Mouse (Mus musculus): ENCODE measurements around the gene Ckap2. TPM values are rescaled to one million over a fixed set of nuclear protein-coding genes. Genes with fewer than 3 reads are reported as not detected.
A peak's percentile ranks its signal among the peaks of the same experiment; 100 is the strongest.

Ckap2 gene
- total RNA-seq (2012; rRNA removed) (19.5 and 24.7 TPM in 2 replicates), total RNA-seq (2014; rRNA removed) (48.8 and 53.2 TPM in 2 replicates), polyA plus RNA-seq (2012; ENCODE audit: insufficient read length, low read depth) (31.3 and 36.4 TPM in 2 replicates)

GRCm38 (mm10) chr8:22185431-22186397 lies at the start of gene Ckap2:
TSS of gene Ckap2 (minus strand) at chr8:22185819.
- peaks cover 3 to 11% of the 10 kb centered on the region in 2 experiments; a peak in 3 of 4 replicates for H3K4me1 ChIP-seq (ENCODE audit: control insufficient read depth in 1 of 2, insufficient read depth in 2 of 2)
- peak within 1 kb of the TSS; percentile 98 for H3K4me2 ChIP-seq (ENCODE audit: insufficient read depth, low read depth, poor library complexity, severe bottlenecking)
- DNase-seq (ENCODE audit: extremely low read depth), result peak; percentile 86
- H3K4me3 ChIP-seq (replicated peaks in 1 of 3; ENCODE audit: low read depth in 2 of 3, low read length in 2 of 3, poor library complexity in 1 of 3), result peak within 1 kb of the TSS; percentile 76 to 80 (median 77)
- H3K36me3 ChIP-seq (replicated peaks in 1 of 2; ENCODE audit: control insufficient read depth in 1 of 2, insufficient read depth in 1 of 2, low read length in 1 of 2), result peaks cover 0 to 11% of the 10 kb centered on the region in 2 experiments
- dilution Hi-C loops (cut with MboI; ENCODE audit: extremely low pct_ligation_motif_present, extremely low pct_unique_long_range_greater_than_20kb, low sequenced_read_pairs), result no loop called here
- no peaks in the 10 kb centered on the region for H3K9me3 ChIP-seq (replicated peaks; ENCODE audit: low read length)
- peak within 1 kb of the TSS; percentile 75 for H3K9ac ChIP-seq (ENCODE audit: insufficient read depth, low read depth)
- H3K27ac ChIP-seq (ENCODE audit: insufficient read depth, low read depth), result 0 out of 2 replicates have a peak within 1 kb of the TSS, but pooled peaks have one; percentile 27
- peaks cover 10% of the 10 kb centered on the region; the same call in 1 of the 2 replicates for H3K79me2 ChIP-seq (replicated peaks; ENCODE audit: control insufficient read depth, extremely low read depth, insufficient read depth, poor library complexity, severe bottlenecking)
- in situ Hi-C loops (cut with MboI; ENCODE audit: low pct_ligation_motif_present, low pct_unique_long_range_greater_than_20kb, low sequenced_read_pairs), result no loop called here
- peaks cover 32% of the 10 kb centered on the region for H3K27me3 ChIP-seq (replicated peaks)
- TF ChIP-seq RAD21 (IDR thresholded peaks at IDR 0.05; ENCODE audit: low read depth, low read length) (no peak), CTCF (conservative IDR thresholded peaks at IDR 0.05 in 1 of 2, IDR thresholded peaks at IDR 0.05 in 1 of 2; ENCODE audit: low read depth in 2 of 2, low read length in 2 of 2) (no peak), RCOR1 (conservative IDR thresholded peaks at IDR 0.05; ENCODE audit: low read depth, low read length) (no peak), JUN (IDR thresholded peaks at IDR 0.05; ENCODE audit: insufficient read depth, low read depth, low read length) (no peak), MAFK (IDR thresholded peaks at IDR 0.05; ENCODE audit: insufficient replicate concordance, low read length) (no peak), HCFC1 (IDR thresholded peaks at IDR 0.05; ENCODE audit: low read depth, low read length) (no peak; the same call in 1 of the 2 replicates), ZC3H11A (IDR thresholded peaks at IDR 0.05; ENCODE audit: low read depth, low read length) (no peak), PAX5 (IDR thresholded peaks at IDR 0.05; ENCODE audit: low read length) (no peak), TCF12 (IDR thresholded peaks at IDR 0.05; ENCODE audit: low read depth, low read length) (peak; percentile 73), CHD2 (IDR thresholded peaks at IDR 0.05; ENCODE audit: low read length) (no peak), ZNF384 (IDR thresholded peaks at IDR 0.05; ENCODE audit: low read depth, low read length) (peak; percentile 76), POLR2A (IDR thresholded peaks at IDR 0.05; ENCODE audit: low read depth, low read length) (peak; percentile 91), KAT2A (IDR thresholded peaks at IDR 0.05; ENCODE audit: insufficient replicate concordance, low read length) (no peak), JUND (conservative IDR thresholded peaks at IDR 0.05; ENCODE audit: low read depth, low read length) (no peak), MAZ (IDR thresholded peaks at IDR 0.05; ENCODE audit: low read depth, low read length) (no peak), USF2 (conservative IDR thresholded peaks at IDR 0.05; ENCODE audit: low read depth, low read length) (no peak), SIN3A (IDR thresholded peaks at IDR 0.05; ENCODE audit: low read length) (peak; percentile 61; the same call in 1 of the 2 replicates), TBP (conservative IDR thresholded peaks at IDR 0.05; ENCODE audit: low read depth, low read length) (no peak; the same call in none of the 2 replicates), GABPA (IDR thresholded peaks at IDR 0.05; ENCODE audit: insufficient replicate concordance, low read depth, low read length) (no peak), NELFE (IDR thresholded peaks at IDR 0.05; ENCODE audit: low read depth, low read length) (peak; percentile 89), MAX (IDR thresholded peaks at IDR 0.05; ENCODE audit: low read length) (no peak), NRF1 (IDR thresholded peaks at IDR 0.05; ENCODE audit: low read depth, low read length) (peak; percentile 88), EP300 (IDR thresholded peaks at IDR 0.05; ENCODE audit: low read length) (peak; percentile 25; the same call in 1 of the 2 replicates), MYC (IDR thresholded peaks at IDR 0.05; ENCODE audit: low read depth, low read length) (peak; percentile 11; the same call in 1 of the 2 replicates), IRF4 (IDR thresholded peaks at IDR 0.05; ENCODE audit: low read depth, low read length) (0 out of 2 replicates have a peak, but pooled peaks have one; percentile 4), ZKSCAN1 (IDR thresholded peaks at IDR 0.05; ENCODE audit: borderline replicate concordance, low read depth, low read length) (no peak), ETS1 (conservative IDR thresholded peaks at IDR 0.05; ENCODE audit: low read depth, low read length) (no peak), MEF2A (IDR thresholded peaks at IDR 0.05; ENCODE audit: borderline replicate concordance, low read depth, low read length) (no peak), CHD1 (IDR thresholded peaks at IDR 0.05; ENCODE audit: low read depth, low read length) (0 out of 2 replicates have a peak, but pooled peaks have one; percentile 37), USF1 (IDR thresholded peaks at IDR 0.05; ENCODE audit: low read depth, low read length) (no peak), UBTF (IDR thresholded peaks at IDR 0.05; ENCODE audit: low read depth, low read length) (no peak), MXI1 (IDR thresholded peaks at IDR 0.05; ENCODE audit: low read depth, low read length) (peak; percentile 45; the same call in 1 of the 2 replicates), POLR2AphosphoS2 (IDR thresholded peaks at IDR 0.05; ENCODE audit: low read depth, low read length) (0 out of 2 replicates have a peak, but pooled peaks have one; percentile 44), SMC3 (IDR thresholded peaks at IDR 0.05; ENCODE audit: low read depth, low read length) (no peak), ELF1 (IDR thresholded peaks at IDR 0.05; ENCODE audit: low read depth, low read length) (peak; percentile 66), BHLHE40 (IDR thresholded peaks at IDR 0.05; ENCODE audit: low read depth, low read length) (no peak), ZMIZ1 (IDR thresholded peaks at IDR 0.05; ENCODE audit: low read depth, low read length) (peak; percentile 65; the same call in 1 of the 2 replicates)
